Mouse (Mus musculus) monocyte, adult 2 months (primary cell): Measurements from ENCODE around the gene Csk.

Source experiments
- DNase-seq, 2 experiments: peaks; one replicate each; pipeline ENCODE4 v3.0.0; 2022; ENCODE audit warnings: low spot score in 2 of 2, low read depth in 1 of 2

Csk gene

GRCm38 (mm10) chr9:57606139-57606851 lies 47.1 kb downstream of the Csk start, which contains the start of gene Cplx3:
Gene Cplx3 (minus strand): TSS chr9:57606281.
- no peak for DNase-seq

GRCm38 (mm10) chr9:57605503-57605902 lies 47.9 kb downstream of the Csk start:
- DNase-seq, result no peak

DNA sequence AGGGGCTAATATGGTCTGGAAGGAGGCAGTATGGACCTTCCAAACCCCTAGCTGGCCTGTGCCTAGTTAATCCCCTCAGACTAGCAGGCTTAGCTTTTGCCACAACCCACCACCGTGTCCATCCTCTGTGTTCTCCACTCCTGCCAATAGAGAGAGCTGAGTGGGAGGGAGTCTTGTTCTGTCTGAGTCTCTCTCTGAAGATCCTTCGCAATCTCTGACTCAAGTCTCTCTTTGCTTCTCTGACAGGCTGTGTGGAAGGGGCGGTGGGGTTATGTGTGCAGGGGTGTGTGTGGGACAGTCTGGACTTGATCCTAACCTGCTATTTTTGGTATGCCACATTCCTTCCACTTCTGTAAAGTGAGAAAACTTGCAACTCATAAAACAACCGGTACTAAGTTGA lies 48.6 kb downstream of the Csk start:
- no peak for DNase-seq

DNA sequence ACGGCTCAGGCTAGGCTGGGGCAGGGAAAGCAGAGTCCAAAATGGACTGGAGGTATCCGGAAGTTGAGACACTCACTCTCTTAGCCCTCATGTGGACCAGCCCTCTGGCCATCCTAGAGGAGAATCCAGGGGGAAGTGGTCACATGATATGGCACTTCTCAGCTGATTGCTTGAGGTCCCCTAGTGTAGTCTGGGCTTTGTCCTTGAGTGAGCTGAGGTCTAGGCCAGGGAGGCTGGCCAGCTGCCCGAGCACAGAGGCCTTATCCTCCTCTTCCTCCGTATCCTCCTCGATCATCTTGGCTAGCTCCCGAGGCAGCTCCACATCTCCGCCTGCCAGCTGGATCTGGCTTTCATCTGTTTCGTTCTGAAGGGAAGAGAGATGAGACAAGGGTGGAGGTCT lies 51.3 kb downstream of the Csk start:
- DNase-seq, result no peak

DNA sequence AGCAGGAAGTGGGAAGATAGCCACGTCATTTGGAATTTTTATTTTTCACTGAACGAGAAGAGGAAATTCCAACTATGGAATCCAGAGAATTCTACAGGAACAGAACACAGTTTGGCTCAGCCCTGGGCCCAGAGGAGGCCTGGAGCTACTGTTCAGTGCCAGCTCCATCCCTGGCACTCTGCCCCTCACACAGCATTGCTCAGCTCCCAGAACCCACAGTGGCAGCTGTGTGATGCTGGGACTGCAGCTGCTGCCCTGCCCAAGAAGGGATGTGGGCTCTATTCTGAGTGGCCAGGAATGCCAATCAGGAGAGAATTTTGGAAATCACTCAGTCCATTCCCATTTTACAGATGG lies 52.1 kb downstream of the Csk start:
- no peak for DNase-seq

- no peak for DNase-seq
Observed at GRCm38 (mm10) chr9:57600620-57601352, 52.6 kb downstream of the Csk start.

DNA sequence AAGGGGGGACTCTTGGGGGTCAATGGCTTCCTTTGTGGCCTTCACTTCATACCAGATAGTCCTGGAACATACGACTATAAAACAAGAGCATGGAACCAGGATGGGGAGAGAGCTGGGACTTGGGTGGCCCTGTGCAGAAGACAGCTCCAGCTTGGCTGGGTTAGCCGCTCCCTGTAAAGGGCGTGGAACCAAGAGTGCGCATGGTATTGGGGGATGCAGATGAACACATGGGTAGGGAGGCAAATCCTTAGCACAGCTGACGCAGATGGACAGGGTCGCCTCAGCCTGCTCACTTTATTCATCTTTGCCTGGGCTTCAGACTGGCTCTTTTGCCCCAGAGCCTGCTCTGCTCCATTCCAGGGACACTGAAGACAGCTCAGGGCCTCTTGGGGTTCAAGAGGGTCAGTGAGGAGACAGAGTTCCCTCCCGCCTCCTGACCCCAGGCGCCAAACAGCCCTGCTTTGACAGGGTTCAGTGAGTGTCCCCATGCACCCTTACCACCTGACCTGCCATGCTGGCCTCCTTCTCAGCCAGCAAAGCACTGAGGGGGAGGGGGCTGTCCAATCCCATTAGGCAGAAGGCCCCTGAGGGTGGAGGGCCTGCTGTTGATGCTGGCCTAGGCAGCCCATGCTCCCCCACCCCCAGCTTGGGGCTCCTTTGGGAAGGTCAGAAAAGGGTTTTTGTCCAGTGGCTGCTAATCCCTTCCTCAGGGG lies 54.4 kb downstream of the Csk start:
- DNase-seq, result no peak

DNA sequence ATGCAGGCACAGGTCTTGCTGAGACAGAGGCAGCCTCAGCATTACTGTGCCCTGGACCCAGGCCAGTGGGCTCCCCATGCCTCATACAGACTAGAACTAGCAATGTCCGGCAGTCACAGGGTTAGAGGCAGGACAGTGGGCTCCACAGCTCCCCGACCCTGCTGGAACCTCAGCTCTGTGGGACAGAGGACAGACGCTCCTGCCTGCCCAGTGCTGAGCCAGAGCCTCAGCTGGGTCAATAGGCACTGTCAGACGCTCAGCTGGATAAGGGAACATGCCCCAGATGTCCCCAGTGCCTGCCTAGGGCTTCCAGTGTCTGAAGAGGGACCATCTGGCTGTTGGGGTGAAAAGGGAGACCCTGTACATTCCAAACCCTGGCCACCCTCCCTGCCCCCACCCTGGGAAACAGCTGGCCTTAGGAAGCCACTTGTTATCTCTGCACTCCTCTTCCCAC lies 55.5 kb downstream of the Csk start:
- DNase-seq, result no peak

- DNase-seq, result no peak
Observed at GRCm38 (mm10) chr9:57597265-57597664, 56.2 kb downstream of the Csk start.

DNA sequence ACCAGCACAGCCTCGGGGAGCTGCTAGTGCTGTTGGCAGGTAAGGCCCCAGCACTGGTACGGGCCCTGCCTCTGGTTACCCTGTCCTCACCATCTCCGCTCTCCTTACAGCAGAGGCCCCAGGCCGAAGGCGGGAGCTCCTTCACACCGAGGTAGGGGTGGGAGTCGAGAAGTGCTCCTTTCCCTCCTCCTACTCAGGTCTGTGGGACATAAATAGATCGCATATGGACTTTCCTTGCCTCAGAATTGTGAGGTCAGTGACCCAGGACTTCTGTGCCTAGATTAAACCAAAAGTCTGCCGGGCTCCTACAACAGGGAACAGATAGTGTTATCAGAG lies 59.3 kb downstream of the Csk start:
- no peak for DNase-seq

DNA sequence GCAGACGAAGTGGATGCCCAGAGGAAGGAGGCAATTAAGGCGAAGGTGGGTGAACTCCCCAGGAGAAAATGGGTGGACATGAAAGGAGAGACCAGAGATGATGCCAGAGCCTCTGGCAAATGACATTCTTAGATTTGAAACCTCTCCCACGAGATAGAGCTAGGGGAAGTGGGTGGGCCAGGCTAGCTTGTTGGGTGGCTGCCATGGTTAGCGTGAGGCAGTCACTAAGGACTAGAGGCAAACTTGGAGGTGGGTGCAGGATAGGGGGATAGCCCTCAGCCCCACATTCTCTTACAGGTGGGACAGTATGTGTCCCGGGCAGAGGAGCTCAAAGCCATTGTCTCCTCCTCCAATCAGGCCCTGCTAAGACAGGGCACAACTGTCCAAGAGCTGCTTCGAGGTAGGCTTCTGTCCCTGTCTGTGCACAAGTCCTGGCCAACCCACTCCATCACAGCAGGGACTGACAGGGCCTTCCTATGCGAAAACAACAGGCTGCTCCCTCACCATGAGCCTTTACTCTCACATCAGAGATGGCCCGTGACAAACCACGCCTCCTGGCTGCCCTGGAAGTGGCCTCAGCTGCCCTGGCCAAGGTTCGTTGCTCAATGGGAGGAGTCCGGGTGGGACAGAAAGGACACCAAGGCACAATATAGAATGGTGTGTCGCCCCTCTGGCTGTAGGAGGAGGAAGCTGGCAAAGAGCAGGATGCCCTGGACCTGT lies 59.8 kb downstream of the Csk start:
- DNase-seq, result no peak

DNA sequence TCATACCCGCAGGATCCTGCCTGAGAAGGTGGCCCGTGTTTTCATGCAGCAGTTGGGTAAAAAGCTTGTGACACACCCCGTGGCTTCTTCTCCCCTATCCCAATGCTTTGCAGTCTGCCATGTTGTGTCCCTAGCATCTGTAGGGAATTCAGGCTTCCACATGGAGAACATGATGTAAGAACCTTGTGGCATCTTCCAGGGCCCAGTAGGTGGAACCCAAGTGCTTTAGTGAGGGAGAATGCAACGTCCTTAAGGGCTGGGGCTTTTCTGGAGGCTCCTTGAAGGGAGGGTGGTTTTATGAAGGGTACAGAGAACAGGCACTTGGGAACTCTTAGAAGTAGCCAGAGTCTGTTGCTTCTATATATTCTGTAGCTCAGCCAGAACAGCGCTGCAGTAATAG lies 62.7 kb downstream of the Csk start:
- DNase-seq, result no peak

- DNase-seq, result peak; percentile 21 to 50
Observed at GRCm38 (mm10) chr9:57589224-57590126, 64.0 kb downstream of the Csk start, which contains the start of gene Ulk3. Gene Ulk3 (plus strand): TSS chr9:57589452.

- no peak for DNase-seq
Observed at GRCm38 (mm10) chr9:57584991-57585390, 68.4 kb downstream of the Csk start.

GRCm38 (mm10) chr9:57577144-57577849 lies 76.1 kb downstream of the Csk start:
- no peak for DNase-seq
